Mouse (Mus musculus): ENCODE data around the gene Tmem207. TPM values are rescaled to one million over a fixed set of nuclear protein-coding genes. Genes with fewer than 3 reads are reported as not detected.

Gene Tmem207
- polyA plus RNA-seq, 1 experiment, result not detected

DNA sequence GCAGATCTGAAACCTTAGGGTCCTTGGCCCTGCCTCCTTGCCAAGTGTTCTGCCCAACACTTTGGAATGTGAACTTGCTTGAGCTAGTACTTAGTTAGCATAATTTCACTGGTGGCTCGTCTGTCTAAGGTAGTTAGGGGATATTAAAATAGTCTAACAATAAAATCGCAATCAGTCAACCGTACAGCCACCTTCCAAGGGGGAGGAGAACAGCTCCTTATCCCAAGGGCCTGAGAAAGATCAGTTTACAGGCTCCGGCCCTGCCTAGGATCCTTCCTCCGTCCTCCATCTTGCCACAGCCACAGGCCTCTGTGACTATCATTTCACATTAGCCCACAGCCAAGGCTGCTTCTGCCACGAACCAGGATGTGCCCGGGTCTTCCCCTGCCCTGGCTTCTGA lies 63.7 kb downstream of the Tmem207 start, which contains the start of gene Cldn16:
TSS of gene Cldn16 (plus strand) at position 301 of the 400 bp plus-strand sequence.
- H3K4me1 ChIP-seq (ENCODE audit: control insufficient read depth, insufficient read depth, insufficient read length, low read length), result no peaks in the 10 kb centered on the region
- H3K27me3 ChIP-seq (ENCODE audit: control insufficient read depth, insufficient read depth, low read length), result no peaks in the 10 kb centered on the region
- H3K27ac ChIP-seq (ENCODE audit: insufficient read depth, low read depth, low read length), result no peak within 1 kb of the TSS
- H3K36me3 ChIP-seq (ENCODE audit: control insufficient read depth, insufficient read depth, low read length), result no peaks in the 10 kb centered on the region
- 80% methylated on average over 7 of the region's 7 CpGs for WGBS
- no peak within 1 kb of the TSS for H3K4me3 ChIP-seq (ENCODE audit: low read depth, low read length)
- TF ChIP-seq CTCF (IDR thresholded peaks at IDR 0.05; ENCODE audit: extremely low read depth, insufficient read length, insufficient replicate concordance, low read depth, low read length), result no peak
- TF ChIP-seq POLR2A (IDR thresholded peaks at IDR 0.05; ENCODE audit: low read depth, low read length), result no peak

DNA sequence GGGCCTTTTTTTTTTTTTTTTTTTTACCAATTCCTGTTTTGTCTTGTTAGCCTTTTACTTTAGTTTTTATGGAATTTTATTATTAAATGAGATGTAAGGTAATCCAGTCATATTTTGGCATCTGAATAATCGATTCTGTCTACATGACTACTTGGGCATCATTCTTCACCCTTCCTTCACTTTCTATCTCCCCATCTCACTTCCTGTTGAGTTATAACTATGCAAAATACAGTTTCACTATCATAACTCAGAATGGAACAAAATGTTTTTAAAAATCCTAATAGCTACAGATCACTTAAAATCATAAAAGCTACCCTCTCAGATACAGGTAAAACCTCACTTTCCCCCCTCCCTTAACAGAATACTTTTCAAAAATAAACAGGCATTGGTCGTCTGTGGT lies 70.4 kb downstream of the Tmem207 start:
- no peak for TF ChIP-seq CTCF (IDR thresholded peaks at IDR 0.05; ENCODE audit: extremely low read depth, insufficient read length, insufficient replicate concordance, low read depth, low read length)
- no peak for TF ChIP-seq POLR2A (IDR thresholded peaks at IDR 0.05; ENCODE audit: low read depth, low read length)

DNA sequence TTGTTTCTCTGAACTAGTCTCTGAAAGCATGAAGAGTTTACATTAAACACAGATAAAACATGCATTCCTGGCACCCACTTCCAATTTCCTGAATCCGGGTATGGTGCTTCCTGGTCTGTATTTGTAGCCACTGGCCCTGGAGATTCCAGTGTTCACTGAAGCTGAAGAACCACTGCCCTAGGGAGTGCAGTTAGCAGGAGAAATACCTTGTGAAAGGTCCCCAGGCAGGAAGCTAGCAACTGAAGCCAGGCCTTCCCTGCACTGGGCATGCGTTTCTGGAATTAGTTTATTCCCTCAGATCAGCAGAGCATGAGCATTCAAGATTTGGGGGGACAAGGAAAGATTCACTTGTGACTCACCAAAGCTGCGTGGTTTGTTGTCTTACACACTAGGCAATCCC lies 72.4 kb downstream of the Tmem207 start:
- no peaks in the 10 kb centered on the region for H3K36me3 ChIP-seq (ENCODE audit: control insufficient read depth, insufficient read depth, low read length)
- no peaks in the 10 kb centered on the region for H3K27me3 ChIP-seq (ENCODE audit: control insufficient read depth, insufficient read depth, low read length)
- H3K4me3 ChIP-seq (ENCODE audit: low read depth, low read length), result no peak overlapping the region
- H3K4me1 ChIP-seq (ENCODE audit: control insufficient read depth, insufficient read depth, insufficient read length, low read length), result no peaks in the 10 kb centered on the region
- WGBS, result 55% methylated on average over 3 of the region's 3 CpGs
- TF ChIP-seq CTCF (IDR thresholded peaks at IDR 0.05; ENCODE audit: extremely low read depth, insufficient read length, insufficient replicate concordance, low read depth, low read length) (no peak), POLR2A (IDR thresholded peaks at IDR 0.05; ENCODE audit: low read depth, low read length) (no peak)
- H3K27ac ChIP-seq (ENCODE audit: insufficient read depth, low read depth, low read length), result no peak overlapping the region

More for the DNA sequence above, 70.4 kb downstream of the Tmem207 start:
- Histone ChIP-seq H3K27me3 (ENCODE audit: control insufficient read depth, insufficient read depth, low read length) (no peaks in the 10 kb centered on the region), H3K4me3 (ENCODE audit: low read depth, low read length) (no peak overlapping the region), H3K4me1 (ENCODE audit: control insufficient read depth, insufficient read depth, insufficient read length, low read length) (no peaks in the 10 kb centered on the region), H3K36me3 (ENCODE audit: control insufficient read depth, insufficient read depth, low read length) (no peaks in the 10 kb centered on the region), H3K27ac (ENCODE audit: insufficient read depth, low read depth, low read length) (no peak overlapping the region)
- 62% methylated on average over 2 of the region's 2 CpGs for WGBS

Other genes starting within 250 kb of the Tmem207 start
- gene Cldn1, start 154.9 kb downstream of the Tmem207 start, polyA plus RNA-seq (2012; rRNA removed), result 0.11 and 0.15 TPM in 2 replicates
- not detected in 2 replicates for gene Cldn16, start 63.6 kb downstream of the Tmem207 start, polyA plus RNA-seq (2012; rRNA removed)
- 0.39 and 0.56 TPM in 2 replicates for gene Il1rap, start 54.9 kb upstream of the Tmem207 start, polyA plus RNA-seq (2012; rRNA removed)

All from small intestine, adult 2 months (tissue).